ENCODE assay signal across 8 mouse cellular contexts in the genomic region with DNA sequence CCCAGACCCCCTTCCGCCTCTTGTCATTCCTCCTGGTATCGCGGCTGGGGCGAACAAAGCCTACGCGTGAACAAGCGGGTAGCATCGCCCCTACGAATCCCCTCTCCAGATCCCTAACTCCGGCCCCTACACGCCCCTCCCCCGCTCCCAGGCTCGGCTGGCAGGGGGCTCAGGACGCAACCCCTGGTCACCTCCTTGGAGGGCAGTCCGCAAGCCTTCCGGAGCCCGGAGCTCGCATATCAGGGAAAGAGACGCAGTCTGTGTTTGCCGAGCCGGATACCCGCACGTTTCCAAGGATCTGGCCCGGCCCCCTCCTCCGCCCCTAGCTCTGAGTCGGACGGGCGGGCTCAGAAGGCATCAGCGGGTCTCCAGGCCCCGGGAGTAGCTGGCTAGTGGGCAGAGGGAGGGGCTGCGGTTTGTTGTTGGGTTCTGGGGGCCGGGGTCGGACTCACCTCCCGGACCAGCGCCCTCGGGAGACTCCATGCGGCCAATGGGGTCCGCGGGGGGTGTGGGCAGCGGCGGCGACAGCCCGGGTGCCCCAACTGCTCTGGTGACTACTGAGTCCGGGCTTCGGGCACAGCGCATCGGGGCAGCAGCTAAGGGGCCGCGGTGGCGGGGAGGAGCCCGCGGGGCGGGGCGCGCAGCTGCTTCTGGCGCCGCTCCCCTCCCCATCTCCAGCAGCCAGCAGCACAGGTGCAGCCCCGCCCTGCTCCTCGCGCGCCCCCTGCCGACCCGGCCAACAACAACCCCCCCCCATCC. TPM values are rescaled to one million over a fixed set of nuclear protein-coding genes. Genes with fewer than 3 reads are reported as not detected.
DNase-seq lines count a peak whose midpoint lies in the region; ATAC-seq lines count a peak whose summit lies in the region.

Gene Dbndd1 (minus strand): TSS at position 683 of the 759 bp plus-strand sequence.

- no peaks in the 10 kb centered on the region for H3K9me3 ChIP-seq in erythroblast, embryonic 14.5 days (ENCODE audit: control insufficient read depth, low read length)
- no peaks in the 10 kb centered on the region for H3K9me3 ChIP-seq in forebrain, embryonic 14.5 days (replicated peaks; ENCODE audit: control insufficient read depth, low read length)
- no peaks in the 10 kb centered on the region for H3K9me3 ChIP-seq in hindbrain, embryonic 16.5 days (ENCODE audit: control insufficient read depth, low read length)
- H3K9me3 ChIP-seq in midbrain, embryonic 14.5 days (ENCODE audit: control insufficient read depth, low read length): no peaks in the 10 kb centered on the region
- no peaks in the 10 kb centered on the region for H3K9me3 ChIP-seq in stomach, embryonic 16.5 days (replicated peaks; ENCODE audit: control insufficient read depth, low read length)

- WGBS in forebrain, embryonic 14.5 days: under 1% methylated on average over 52 of the region's 63 CpGs
- 1% methylated on average over 44 of the region's 63 CpGs for WGBS in hindbrain, embryonic 16.5 days
- WGBS in midbrain, embryonic 14.5 days: under 1% methylated on average over 59 of the region's 63 CpGs
- 2% methylated on average over 55 of the region's 63 CpGs for WGBS in stomach, embryonic 16.5 days

- H3K4me3 ChIP-seq in erythroblast, embryonic 14.5 days (replicated peaks): peak within 1 kb of the TSS; percentile 24
- H3K4me3 ChIP-seq in forebrain, embryonic 14.5 days (ENCODE audit: low read depth, low read length): peak within 1 kb of the TSS; percentile 78
- H3K4me3 ChIP-seq in hindbrain, embryonic 16.5 days (ENCODE audit: low read length): peak within 1 kb of the TSS; percentile 54
- peak within 1 kb of the TSS; percentile 82 for H3K4me3 ChIP-seq in midbrain, embryonic 14.5 days (replicated peaks; ENCODE audit: low read depth, low read length)
- peak within 1 kb of the TSS; percentile 67 for H3K4me3 ChIP-seq in stomach, embryonic 16.5 days (replicated peaks; ENCODE audit: low read length)

- H3K4me2 ChIP-seq in forebrain, embryonic 14.5 days (ENCODE audit: low read length): peak within 1 kb of the TSS; percentile 80
- peak within 1 kb of the TSS; percentile 62 for H3K4me2 ChIP-seq in hindbrain, embryonic 16.5 days (ENCODE audit: low read length)
- H3K4me2 ChIP-seq in midbrain, embryonic 14.5 days (ENCODE audit: low read length): peak within 1 kb of the TSS; percentile 70
- H3K4me2 ChIP-seq in stomach, embryonic 16.5 days (ENCODE audit: low read depth, low read length): peak within 1 kb of the TSS; percentile 100

- H3K4me1 ChIP-seq in erythroblast, embryonic 14.5 days (ENCODE audit: control insufficient read depth): peaks cover 21% of the 10 kb centered on the region
- H3K4me1 ChIP-seq in forebrain, embryonic 14.5 days (ENCODE audit: control insufficient read depth, insufficient read depth, low read length): peaks cover 17% of the 10 kb centered on the region
- H3K4me1 ChIP-seq in hindbrain, embryonic 16.5 days (ENCODE audit: control insufficient read depth, insufficient read depth, low read depth, low read length): peaks cover 32% of the 10 kb centered on the region
- H3K4me1 ChIP-seq in midbrain, embryonic 14.5 days (ENCODE audit: control insufficient read depth, insufficient read depth, low read length): peaks cover 25% of the 10 kb centered on the region
- H3K4me1 ChIP-seq in stomach, embryonic 16.5 days (ENCODE audit: control insufficient read depth, insufficient read depth, low read length): peaks cover 16% of the 10 kb centered on the region

- H3K9ac ChIP-seq in forebrain, embryonic 14.5 days (ENCODE audit: low read length): peak within 1 kb of the TSS; percentile 75
- peak within 1 kb of the TSS; percentile 86 for H3K9ac ChIP-seq in hindbrain, embryonic 16.5 days (ENCODE audit: low read depth, low read length)
- H3K9ac ChIP-seq in midbrain, embryonic 14.5 days (replicated peaks; ENCODE audit: low read length): peak within 1 kb of the TSS; percentile 93
- H3K9ac ChIP-seq in stomach, embryonic 16.5 days (ENCODE audit: low read length): peak within 1 kb of the TSS; percentile 75

- intact Hi-C loops in left cerebral cortex, postnatal 4 days (cut with DNase I): no loop called here

- H3K27ac ChIP-seq in forebrain, embryonic 14.5 days (ENCODE audit: low read depth, low read length): peak within 1 kb of the TSS; percentile 77
- H3K27ac ChIP-seq in hindbrain, embryonic 16.5 days (ENCODE audit: low read depth, low read length): peak within 1 kb of the TSS; percentile 88
- peak within 1 kb of the TSS; percentile 95 for H3K27ac ChIP-seq in midbrain, embryonic 14.5 days (replicated peaks; ENCODE audit: low read depth, low read length)
- no peak within 1 kb of the TSS for H3K27ac ChIP-seq in stomach, embryonic 16.5 days (ENCODE audit: low read length)

- peak; percentile 71 for DNase-seq in brain, adult 2 months (ENCODE audit: low read depth, low spot score)
- peak; percentile 75 for DNase-seq in forebrain, embryonic 14.5 days (ENCODE audit: low spot score)
- peak; percentile 82 for DNase-seq in left cerebral cortex, postnatal 4 days
- peak; percentile 86 for DNase-seq in midbrain, embryonic 14.5 days

- no peak for ATAC-seq in erythroblast, adult 5-6 weeks (replicated peaks; ENCODE audit: low FRiP score, poor library complexity, severe bottlenecking)
- ATAC-seq in forebrain, embryonic 14.5 days: peak; percentile 72
- peak; percentile 58 for ATAC-seq in hindbrain, embryonic 16.5 days
- peak; percentile 79 for ATAC-seq in midbrain, embryonic 14.5 days (ENCODE audit: low FRiP score, low TSS enrichment)
- peak; percentile 28; the same call in 1 of the 2 replicates for ATAC-seq in stomach, embryonic 16.5 days (ENCODE audit: insufficient read depth, low FRiP score)

- peaks cover 1% of the 10 kb centered on the region; the same call in 1 of the 2 replicates for H3K36me3 ChIP-seq in erythroblast, embryonic 14.5 days (ENCODE audit: control insufficient read depth)
- H3K36me3 ChIP-seq in forebrain, embryonic 14.5 days (ENCODE audit: control insufficient read depth, insufficient read depth, low read length): peaks cover 18% of the 10 kb centered on the region
- H3K36me3 ChIP-seq in hindbrain, embryonic 16.5 days (ENCODE audit: control insufficient read depth, insufficient read depth, low read length): no peaks in the 10 kb centered on the region
- peaks cover 16% of the 10 kb centered on the region for H3K36me3 ChIP-seq in midbrain, embryonic 14.5 days (ENCODE audit: control insufficient read depth, insufficient read depth, low read length)
- H3K36me3 ChIP-seq in stomach, embryonic 16.5 days (ENCODE audit: control insufficient read depth, insufficient read depth, low read length): no peaks in the 10 kb centered on the region

- peaks cover 62% of the 10 kb centered on the region for H3K27me3 ChIP-seq in erythroblast, embryonic 14.5 days (ENCODE audit: control insufficient read depth)
- no peaks in the 10 kb centered on the region for H3K27me3 ChIP-seq in forebrain, embryonic 14.5 days (replicated peaks; ENCODE audit: control insufficient read depth, insufficient read depth, low read length)
- no peaks in the 10 kb centered on the region for H3K27me3 ChIP-seq in hindbrain, embryonic 16.5 days (replicated peaks; ENCODE audit: control insufficient read depth, insufficient read depth, low read length)
- H3K27me3 ChIP-seq in midbrain, embryonic 14.5 days (ENCODE audit: control insufficient read depth, insufficient read depth, low read length): no peaks in the 10 kb centered on the region
- H3K27me3 ChIP-seq in stomach, embryonic 16.5 days (ENCODE audit: control insufficient read depth, insufficient read depth, low read length): peaks cover 39% of the 10 kb centered on the region

RNA-seq across cellular contexts. Expression of gene Dbndd1, which starts in this region (rescaled TPM):
- not detected in 2 replicates for polyA plus RNA-seq in erythroblast, embryonic 14.5 days (2012)
- total RNA-seq in erythroblast, adult 5-6 weeks (2015; ENCODE audit: low replicate concordance): not detected in 2 replicates
- not detected in 2 replicates for total RNA-seq in erythroblast, adult 5-6 weeks (2017; ENCODE audit: low replicate concordance)
- polyA plus RNA-seq in forebrain, embryonic 14.5 days (2014; fragmentation: Nextera tagmentation; extraction: Ambion mirVana): 94.2 and 104 TPM in 2 replicates
- polyA plus RNA-seq in hindbrain, embryonic 16.5 days (2015; fragmentation: Nextera tagmentation; extraction: Ambion mirVana): 85.6 and 88.2 TPM in 2 replicates
- total RNA-seq in left cerebral cortex, postnatal 4 days (2021): 10 to 100 TPM; 38.3 to 43.4 TPM
- polyA plus RNA-seq in midbrain, embryonic 14.5 days (2014; fragmentation: Nextera tagmentation; extraction: Ambion mirVana): 103 and 116 TPM in 2 replicates
- 3.2 TPM in 2 replicates for polyA plus RNA-seq in stomach, embryonic 16.5 days (2015; fragmentation: Nextera tagmentation; extraction: Ambion mirVana)

Comparison
In these comparisons a context has a peak if more than half of its experiments do, and no peak if none do; other contexts are left out.
1. RNA of gene Dbndd1 (total RNA-seq): 38.3 to 43.4 TPM in left cerebral cortex, postnatal 4 days; not detected in erythroblast, adult 5-6 weeks; every median in the first group is over 10 times any median in the second.
2. RNA of gene Dbndd1 (polyA plus RNA-seq): 103 to 116 TPM in midbrain, embryonic 14.5 days, 94.2 to 104 TPM in forebrain, embryonic 14.5 days and 85.6 to 88.2 TPM in hindbrain, embryonic 16.5 days; 3.2 TPM in stomach, embryonic 16.5 days and not detected in erythroblast, embryonic 14.5 days; every median in the first group is over 10 times any median in the second.
3. H3K4me3 ChIP-seq: peak in every context shown above with its lines; median percentile 82 in midbrain, embryonic 14.5 days; 78 in forebrain, embryonic 14.5 days; 67 in stomach, embryonic 16.5 days; 54 in hindbrain, embryonic 16.5 days; 24 in erythroblast, embryonic 14.5 days.
4. Peak in every context shown above with its lines, with median percentiles within 50 percentile points of each other: DNase-seq, H3K4me2 ChIP-seq and H3K9ac ChIP-seq.